Mouse (Mus musculus) embryonic stem cell, embryonic (primary cell): ENCODE results near the gene Chic2.

ENCODE experiments used
- CTCF ChIA-PET, 4 experiments: fragments of 300-600 bp in 2 of 4; fragments of 350-600 bp in 2 of 4; sonication (Branson Sonifier 250); formaldehyde crosslinking; loops; one replicate each; lab custom pipeline; 2022; ENCODE audit warnings: inconsistent platforms in 2 of 4; lab: Charles Lee
- POLR2A ChIA-PET, 4 experiments: fragments of 300-600 bp in 2 of 4; fragments of 350-600 bp in 2 of 4; sonication (Branson Sonifier 250); formaldehyde crosslinking; loops; one replicate each; lab custom pipeline; 2022; ENCODE audit warnings: antibody characterized with exemption in 4 of 4, inconsistent platforms in 1 of 4; lab: Charles Lee

Gene Chic2

GRCm38 (mm10) chr5:75073684-75074083 lies 29.1 kb upstream of the Chic2 start:
- POLR2A ChIA-PET, result interaction anchor here (0.6 to 5.2 kb wide), 8 partner anchors 11 to 45 kb away, joined by 3 to 50 read pairs (median 4); no protein-coding TSS in a partner anchor

DNA sequence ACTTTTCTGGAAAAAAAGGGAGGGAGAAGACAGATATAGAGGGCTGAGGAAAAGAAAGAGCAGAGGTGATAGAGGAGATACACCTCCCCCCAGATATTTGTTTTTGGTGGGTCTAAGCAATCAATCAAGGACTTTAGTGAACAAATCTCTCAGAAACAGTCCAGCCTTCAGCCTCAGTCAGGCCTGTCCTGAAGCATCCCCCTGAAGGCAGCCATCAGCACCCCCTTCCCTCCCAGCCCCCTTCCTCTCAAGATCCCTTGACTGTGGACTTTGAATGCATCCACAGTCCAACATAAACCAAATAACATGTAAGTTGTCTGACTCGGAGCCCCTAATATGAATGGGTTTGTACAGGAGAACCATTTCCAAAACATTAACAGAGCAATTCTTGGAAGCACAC lies 28.6 kb upstream of the Chic2 start:
- ChIA-PET POLR2A (interaction anchor here in 2 of 4 experiments (1.7 to 8.1 kb wide), 4 partner anchors 11 to 31 kb away, joined by 4 to 70 read pairs (median 46); no protein-coding TSS in a partner anchor), CTCF (interaction anchor here in 1 of 4 experiments (0.6 kb wide), 1 partner anchor 79 kb away, joined by 3 read pairs; the partner anchor contains the start of gene Pdgfra)

More at GRCm38 (mm10) chr5:75073684-75074083, 29.1 kb upstream of the Chic2 start:
- CTCF ChIA-PET, result interaction anchor here in 1 of 4 experiments (1.1 kb wide), 1 partner anchor 82 kb away, joined by 3 read pairs; no protein-coding TSS in a partner anchor

DNA sequence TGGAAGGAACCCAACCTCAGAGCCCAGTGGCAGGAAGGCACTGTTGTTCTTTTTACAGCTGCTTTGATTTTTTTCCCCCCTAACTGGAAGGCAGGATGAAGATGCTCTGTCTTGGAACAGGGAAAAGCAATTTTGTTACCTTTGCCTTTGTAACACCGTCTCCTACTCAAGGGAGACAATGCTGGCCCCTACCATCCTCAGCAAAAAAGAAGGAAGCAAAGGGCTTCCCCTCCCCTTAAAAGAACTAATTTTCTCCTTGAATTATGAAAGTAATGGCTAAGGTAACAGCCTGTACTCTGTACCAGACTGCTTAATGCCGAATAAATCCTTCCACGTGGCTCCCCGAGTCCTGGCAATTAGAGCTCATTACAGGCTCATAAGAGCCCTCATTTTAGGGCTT lies 28.0 kb upstream of the Chic2 start:
- ChIA-PET CTCF (interaction anchor here in 1 of 4 experiments (0.6 kb wide), 1 partner anchor 80 kb away, joined by 3 read pairs; the partner anchor contains the start of gene Pdgfra), POLR2A (interaction anchor here in 2 of 4 experiments (0.7 to 8.1 kb wide), 6 partner anchors 11 to 81 kb away, joined by 3 to 70 read pairs (median 4); no protein-coding TSS in a partner anchor)

- ChIA-PET POLR2A (interaction anchor here in 3 of 4 experiments (0.5 to 8.1 kb wide), 8 partner anchors 12 to 84 kb away, joined by 3 to 70 read pairs (median 4); no protein-coding TSS in a partner anchor), CTCF (interaction anchor here in 1 of 4 experiments (0.7 kb wide), 1 partner anchor 803 kb away, joined by 9 read pairs; no protein-coding TSS in a partner anchor)
These were observed 27.4 kb upstream of the Chic2 start for GRCm38 (mm10) chr5:75071951-75072350.

GRCm38 (mm10) chr5:75070656-75071375 lies 26.2 kb upstream of the Chic2 start:
- CTCF ChIA-PET, result no interaction called here
- POLR2A ChIA-PET, result interaction anchor here in 3 of 4 experiments (0.7 to 8.1 kb wide), 7 partner anchors 9 to 85 kb away, joined by 3 to 70 read pairs (median 5); no protein-coding TSS in a partner anchor

DNA sequence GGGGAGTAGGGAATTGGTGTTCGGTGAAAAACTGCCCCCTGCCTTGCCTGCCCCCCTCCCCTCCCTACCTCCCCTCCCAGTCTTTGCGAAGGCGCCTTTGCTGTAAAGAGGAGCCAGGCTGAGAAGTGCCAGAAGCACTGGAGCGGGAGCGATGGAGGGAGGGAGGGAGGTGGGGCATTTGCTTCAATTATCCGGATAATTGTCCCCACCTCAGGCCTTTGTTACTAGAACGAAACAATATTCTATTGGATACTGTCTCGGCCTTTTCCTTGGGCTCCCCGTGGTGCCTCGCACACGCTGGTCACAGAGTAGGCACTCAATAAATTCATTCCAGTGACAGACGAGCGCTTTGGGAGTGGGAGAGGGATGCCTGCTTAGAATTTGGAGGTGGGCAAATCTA lies 25.6 kb upstream of the Chic2 start:
- POLR2A ChIA-PET, result interaction anchor here in 3 of 4 experiments (0.7 to 8.1 kb wide), 7 partner anchors 9 to 57 kb away, joined by 3 to 70 read pairs (median 4); no protein-coding TSS in a partner anchor
- CTCF ChIA-PET, result no interaction called here

- ChIA-PET CTCF (interaction anchor here in 2 of 4 experiments (0.5 to 1.6 kb wide), 5 partner anchors 74 to 775 kb away, joined by 3 to 12 read pairs (median 3); no protein-coding TSS in a partner anchor), POLR2A (interaction anchor here (0.6 to 8.1 kb wide), 33 partner anchors 8 to 859 kb away, joined by 3 to 70 read pairs (median 4); partner anchors contain the start of genes Gsx2 (in 2 of the 4) and Chic2 (in 1 of the 4))
These were observed 22.7 kb upstream of the Chic2 start for GRCm38 (mm10) chr5:75067125-75067756.

GRCm38 (mm10) chr5:75066715-75067114 lies 22.1 kb upstream of the Chic2 start:
- CTCF ChIA-PET, result interaction anchor here in 2 of 4 experiments (0.6 to 1.6 kb wide), 3 partner anchors 85 to 162 kb away, joined by 3 to 12 read pairs (median 3); no protein-coding TSS in a partner anchor
- POLR2A ChIA-PET, result interaction anchor here in 3 of 4 experiments (0.6 to 8.1 kb wide), 36 partner anchors 8 to 859 kb away, joined by 3 to 70 read pairs (median 4); partner anchors contain the start of genes Gsx2 (in 3 of the 3) and Chic2 (in 1 of the 3)

- ChIA-PET POLR2A (no interaction called here), CTCF (interaction anchor here in 2 of 4 experiments (0.6 to 0.7 kb wide), 2 partner anchors 33 to 89 kb away, joined by 3 to 4 read pairs; no protein-coding TSS in a partner anchor)
These were observed 18.6 kb upstream of the Chic2 start for GRCm38 (mm10) chr5:75063177-75063576.

DNA sequence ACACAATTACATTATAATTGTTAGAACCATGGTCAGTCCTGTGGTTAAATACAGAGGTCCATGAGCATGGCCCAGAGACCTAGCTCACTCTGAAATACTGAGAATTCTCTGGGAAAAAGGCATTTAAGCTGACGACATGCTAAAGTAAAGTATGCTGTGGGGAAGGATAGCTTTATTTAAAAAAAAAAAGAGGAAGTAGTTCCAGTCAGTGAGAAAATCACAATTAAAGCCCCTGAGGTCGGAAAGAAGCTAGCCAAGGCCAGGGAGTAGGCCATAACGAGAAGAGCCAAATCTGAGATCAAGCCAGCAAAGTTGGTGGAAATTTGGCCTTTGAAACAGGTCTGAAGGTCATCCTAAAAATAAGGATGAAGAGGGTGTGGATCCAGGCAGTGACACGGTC lies 6.5 kb upstream of the Chic2 start:
- POLR2A ChIA-PET, result interaction anchor here in 3 of 4 experiments (0.7 to 2.7 kb wide), 3 partner anchors 11 to 23 kb away, joined by 3 to 12 read pairs (median 3); no protein-coding TSS in a partner anchor
- CTCF ChIA-PET, result no interaction called here

DNA sequence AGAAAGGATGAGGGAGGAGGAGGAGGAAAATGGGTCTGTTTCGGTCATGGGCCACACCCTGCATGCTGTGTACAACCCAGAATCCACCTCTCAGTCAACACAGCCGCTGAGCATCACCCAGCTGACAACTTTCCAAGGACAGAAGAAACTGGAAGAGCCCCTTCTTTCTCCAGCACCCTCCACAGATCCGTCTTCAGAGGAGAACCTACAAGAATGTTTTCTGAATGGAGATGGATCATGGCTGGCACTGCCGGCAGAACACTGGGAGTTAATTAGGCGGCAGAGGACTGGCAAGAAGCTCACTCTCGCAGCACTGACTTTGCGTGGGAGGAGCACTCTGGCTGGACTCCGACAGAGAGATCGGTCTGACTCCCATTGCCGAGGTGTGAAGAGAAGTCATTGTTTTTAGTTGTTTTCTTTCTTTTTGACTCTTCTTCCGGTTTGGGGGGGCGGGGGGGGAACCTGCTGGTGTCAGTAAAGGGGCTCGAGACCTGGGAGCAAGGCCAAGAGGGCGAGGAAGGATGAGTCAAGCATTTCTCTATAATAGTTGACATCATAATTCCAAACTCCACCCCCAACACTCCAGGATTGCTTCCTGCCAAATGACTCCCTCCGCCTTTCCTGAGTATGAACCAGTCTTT lies 2.2 kb upstream of the Chic2 start:
- POLR2A ChIA-PET, result interaction anchor here in 2 of 4 experiments (0.6 to 1.4 kb wide), 3 partner anchors 17 to 97 kb away, joined by 3 to 4 read pairs (median 3); no protein-coding TSS in a partner anchor
- CTCF ChIA-PET, result no interaction called here

- POLR2A ChIA-PET, result interaction anchor here in 1 of 4 experiments (1.4 kb wide), 1 partner anchor 16 kb away, joined by 4 read pairs; no protein-coding TSS in a partner anchor
- CTCF ChIA-PET, result no interaction called here
These were observed 797 bp upstream of the Chic2 start for GRCm38 (mm10) chr5:75045371-75045770.

DNA sequence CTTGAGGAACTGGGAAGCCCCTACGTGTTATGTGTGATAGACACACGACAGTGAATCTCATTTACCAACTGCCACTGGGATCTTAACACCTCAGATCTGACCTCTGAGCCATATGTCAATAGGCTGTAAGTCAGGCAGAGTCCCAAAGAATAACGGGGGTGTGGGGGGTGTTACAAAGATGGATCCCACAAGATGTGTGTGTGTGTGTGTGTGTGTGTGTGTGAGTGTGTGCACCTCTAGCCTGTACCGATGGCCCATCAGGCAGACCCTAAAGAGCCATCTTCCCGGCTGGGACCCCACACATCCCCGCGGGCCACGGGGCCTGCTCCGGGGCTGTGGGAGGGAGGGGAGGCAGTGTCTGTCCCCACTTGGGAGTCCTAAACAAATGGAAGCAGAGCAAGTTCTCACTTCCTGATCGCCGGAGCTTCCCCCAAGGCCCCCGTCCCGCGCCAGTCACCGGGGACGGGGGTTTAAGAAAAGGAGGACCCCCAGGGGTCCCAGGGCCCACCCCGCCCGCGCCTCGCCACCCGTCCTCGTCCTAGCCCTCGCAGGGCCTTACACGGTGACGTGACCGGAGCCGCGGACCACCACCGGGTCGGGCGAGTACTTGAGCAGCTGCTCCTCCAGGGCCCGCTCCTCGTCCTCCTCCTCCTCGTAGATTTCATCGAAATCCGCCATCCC lies 813 bp downstream of the Chic2 start:
- ChIA-PET POLR2A (interaction anchor here in 3 of 4 experiments (0.6 to 1.3 kb wide), 6 partner anchors 8 to 42 kb away, joined by 3 to 6 read pairs (median 4); no protein-coding TSS in a partner anchor), CTCF (no interaction called here)

- CTCF ChIA-PET, result no interaction called here
- POLR2A ChIA-PET, result interaction anchor here in 2 of 4 experiments (1.4 to 2.4 kb wide), 2 partner anchors 9 to 31 kb away, joined by 4 to 12 read pairs; no protein-coding TSS in a partner anchor
These were observed 1.5 kb downstream of the Chic2 start for GRCm38 (mm10) chr5:75043011-75043445.

DNA sequence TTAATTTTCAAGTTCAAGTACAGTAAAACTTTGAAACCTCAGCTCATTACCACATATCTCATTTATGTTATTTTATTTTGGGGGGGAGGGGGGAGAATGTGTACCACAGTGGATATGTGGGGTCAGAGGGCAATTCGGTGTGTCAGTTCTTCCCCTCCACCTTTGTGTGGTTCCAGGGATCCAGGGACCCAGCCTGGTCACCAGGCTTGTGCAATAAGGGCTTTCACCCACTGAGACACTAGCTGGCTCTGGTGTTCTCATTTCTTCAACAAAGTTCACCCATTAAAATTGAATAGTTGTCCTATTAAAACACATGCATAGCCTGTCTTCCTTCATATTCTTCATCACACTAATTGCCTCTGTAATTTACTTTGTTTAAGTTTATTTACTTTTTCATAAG lies 5.3 kb downstream of the Chic2 start:
- ChIA-PET CTCF (interaction anchor here in 2 of 4 experiments (0.6 to 0.8 kb wide), 3 partner anchors 10 to 135 kb away, joined by 3 to 5 read pairs (median 3); no protein-coding TSS in a partner anchor), POLR2A (interaction anchor here (0.6 to 2.1 kb wide), 11 partner anchors 9 to 1247 kb away, joined by 3 to 5 read pairs (median 3); no protein-coding TSS in a partner anchor)

GRCm38 (mm10) chr5:75035475-75035874 lies 9.1 kb downstream of the Chic2 start:
- POLR2A ChIA-PET, result interaction anchor here in 1 of 4 experiments (0.9 to 1.1 kb wide), 2 partner anchors 9 to 37 kb away, joined by 3 to 5 read pairs; partner anchors contain the start of gene Chic2
- CTCF ChIA-PET, result no interaction called here
